Mouse (Mus musculus) myocyte (in vitro differentiated cells): ENCODE data around the gene Zfp334. TPM values are rescaled to one million over a fixed set of nuclear protein-coding genes. Genes with fewer than 3 reads are reported as not detected.

ENCODE experiments used
- H3K27me3 ChIP-seq: one replicate; pipeline ENCODE4 v1.6.1; 2011; ENCODE audit not compliant: control insufficient read depth, insufficient read depth, insufficient read length
- H3K36me3 ChIP-seq: one replicate; pipeline ENCODE4 v1.6.1; 2011; ENCODE audit not compliant: control insufficient read depth, insufficient read depth
- H3K4me2 ChIP-seq: one replicate; pipeline ENCODE4 v1.6.1; 2011; ENCODE audit warnings: low read depth, control low read depth
- H3K4me3 ChIP-seq: one replicate; pipeline ENCODE4 v1.5.1; 2011; ENCODE audit warnings: mild to moderate bottlenecking, control low read depth, moderate library complexity
- H3K79me2 ChIP-seq: one replicate; pipeline ENCODE4 v1.6.1; 2011; ENCODE audit not compliant: control insufficient read depth, insufficient read depth
- H3ac ChIP-seq: one replicate; pipeline ENCODE4 v1.6.1; 2011; ENCODE audit not compliant: control insufficient read depth, insufficient read length
- CEBPB ChIP-seq: IDR thresholded peaks from 2 replicates; pipeline ENCODE4 v1.6.1; 2011; ENCODE audit warnings: mild to moderate bottlenecking, moderate library complexity; ENCODE audit not compliant: poor library complexity, insufficient read depth, severe bottlenecking
- E2F4 ChIP-seq: IDR thresholded peaks from one replicate; pipeline ENCODE4 v1.6.1; 2011; ENCODE audit warnings: mild to moderate bottlenecking, control low read depth, moderate library complexity; ENCODE audit not compliant: insufficient read depth
- MAX ChIP-seq: IDR thresholded peaks from one replicate; pipeline ENCODE4 v1.6.1; 2011; ENCODE audit warnings: low read depth, mild to moderate bottlenecking, control low read depth
- MYOD1 ChIP-seq, 3 experiments: IDR thresholded peaks; one replicate each; pipeline ENCODE4 v1.6.1; 2011; ENCODE audit warnings: control low read depth in 2 of 3, low read depth in 2 of 3, mild to moderate bottlenecking in 2 of 3, moderate library complexity in 1 of 3; ENCODE audit not compliant: insufficient read length in 2 of 3, control insufficient read depth in 1 of 3
- MYOG ChIP-seq, 3 experiments: IDR thresholded peaks; one replicate each; pipeline ENCODE4 v1.6.1; 2011; ENCODE audit warnings: control low read depth in 2 of 3, low read depth in 2 of 3, mild to moderate bottlenecking in 2 of 3; ENCODE audit not compliant: insufficient read length in 2 of 3, control insufficient read depth in 1 of 3, insufficient read depth in 1 of 3
- POLR2A ChIP-seq: IDR thresholded peaks from one replicate; pipeline ENCODE4 v1.6.1; 2011; ENCODE audit warnings: low read depth, mild to moderate bottlenecking, control low read depth, moderate library complexity; ENCODE audit not compliant: insufficient read length
- POLR2AphosphoS2 ChIP-seq: IDR thresholded peaks from one replicate; pipeline ENCODE4 v1.6.1; 2011; ENCODE audit warnings: low read depth, control low read depth; ENCODE audit not compliant: insufficient read length
- REST ChIP-seq: IDR thresholded peaks from one replicate; pipeline ENCODE4 v1.6.1; 2011; ENCODE audit warnings: mild to moderate bottlenecking, control low read depth, moderate library complexity; ENCODE audit not compliant: insufficient read depth, insufficient read length
- SRF ChIP-seq: IDR thresholded peaks from one replicate; pipeline ENCODE4 v1.6.1; 2011; ENCODE audit warnings: low read depth; ENCODE audit not compliant: control insufficient read depth, insufficient read length
- TCF12 ChIP-seq: IDR thresholded peaks from one replicate; pipeline ENCODE4 v1.6.1; 2011; ENCODE audit warnings: mild to moderate bottlenecking, control low read depth; ENCODE audit not compliant: poor library complexity, insufficient read depth, severe bottlenecking
- TCF3 ChIP-seq: IDR thresholded peaks from one replicate; pipeline ENCODE4 v1.6.1; 2011; ENCODE audit warnings: low read depth, control low read depth; ENCODE audit not compliant: insufficient read length
- USF1 ChIP-seq: IDR thresholded peaks from one replicate; pipeline ENCODE4 v1.6.1; 2011; ENCODE audit warnings: low read depth, mild to moderate bottlenecking, control low read depth, moderate library complexity
- polyA plus RNA-seq: library from polyadenylated mRNA; unstranded; fragments of >200 nt; fragmentation: generic; extraction: Trizol; gene quantifications from one replicate; pipeline ENCODE4 v1.2.1, GENCODE M21; 2012; ENCODE audit warnings: missing spikeins

Zfp334 gene
- polyA plus RNA-seq, 1 experiment = 1.5 TPM

DNA sequence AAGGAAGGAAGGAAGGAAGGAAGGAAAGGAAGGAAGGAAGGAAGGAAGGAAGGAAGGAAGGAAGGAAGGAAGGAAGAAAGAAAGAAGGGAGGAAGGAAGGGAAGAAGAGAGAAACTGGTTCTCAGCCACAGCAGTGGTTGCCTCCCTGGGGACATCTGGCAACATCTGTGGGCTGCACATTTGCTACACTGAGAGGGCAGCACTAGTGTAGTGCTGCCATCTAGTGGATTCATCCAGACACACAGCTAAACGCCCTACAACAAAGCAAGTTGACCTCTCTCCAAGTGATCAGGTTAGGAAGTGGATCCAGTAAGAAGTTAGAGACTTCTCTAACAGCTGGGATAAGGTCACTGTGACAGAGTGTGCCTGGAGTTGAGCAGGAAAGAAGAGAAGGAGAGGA is 27.2 kb downstream of the Zfp334 start:
- no peak for TF ChIP-seq SRF
- no peak for TF ChIP-seq MAX
- no peak for TF ChIP-seq TCF12
- TF ChIP-seq REST = no peak
- no peak for TF ChIP-seq MYOG (IDR thresholded peaks at IDR 0.05; ENCODE audit: control insufficient read depth in 1 of 3, insufficient read depth in 1 of 3, insufficient read length in 2 of 3, low read depth in 2 of 3)
- no peak for TF ChIP-seq MYOD1 (IDR thresholded peaks at IDR 0.05; ENCODE audit: control insufficient read depth in 1 of 3, insufficient read length in 2 of 3, low read depth in 2 of 3)
- TF ChIP-seq POLR2A = no peak
- TF ChIP-seq E2F4 = no peak
- TF ChIP-seq TCF3 = no peak
- no peak for TF ChIP-seq CEBPB
- Histone ChIP-seq H3K27me3 (peaks cover 14% of the 10 kb centered on the region), H3K4me2 (no peak overlapping the region), H3K36me3 (no peaks in the 10 kb centered on the region), H3K4me3 (no peak overlapping the region), H3K79me2 (no peaks in the 10 kb centered on the region), H3ac (no peak overlapping the region)

DNA sequence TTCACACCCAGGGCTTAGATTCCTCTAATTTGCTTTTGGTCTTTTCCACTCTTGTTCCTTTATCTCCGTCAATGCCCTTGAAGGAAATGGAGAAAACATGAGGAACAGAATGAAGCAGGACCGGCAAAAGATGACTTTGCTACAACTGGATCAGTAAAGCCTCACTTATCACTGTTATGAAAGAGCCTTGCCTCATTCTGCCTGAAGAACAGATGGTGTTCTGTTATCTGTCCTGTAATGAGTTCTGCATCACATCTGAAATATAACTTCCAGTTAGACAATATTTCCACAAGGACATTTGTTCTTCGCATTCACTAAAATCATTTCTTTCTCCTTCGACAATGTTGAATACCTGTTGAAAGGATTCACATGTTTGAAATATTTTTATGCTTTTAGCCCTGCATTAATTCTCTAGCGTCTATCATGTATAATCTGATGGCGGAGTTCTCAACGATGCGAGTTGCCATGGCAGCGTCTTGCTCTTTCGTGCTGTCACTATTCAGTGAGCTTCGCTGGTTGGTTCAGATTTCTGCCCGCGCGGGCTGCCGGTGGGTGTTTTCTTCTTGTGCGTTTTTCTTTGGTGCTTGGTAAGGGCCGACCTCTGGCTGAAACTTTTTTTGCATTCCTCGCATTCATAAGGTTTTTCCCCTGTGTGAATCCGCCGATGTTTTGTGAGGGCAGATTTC is 36.1 kb downstream of the Zfp334 start:
- Histone ChIP-seq H3K27me3 (peaks cover 21% of the 10 kb centered on the region), H3K4me3 (no peak overlapping the region), H3K4me2 (no peak overlapping the region), H3ac (no peak overlapping the region), H3K79me2 (no peaks in the 10 kb centered on the region), H3K36me3 (no peaks in the 10 kb centered on the region)
- TF ChIP-seq TCF3 (no peak), MYOD1 (IDR thresholded peaks at IDR 0.05; ENCODE audit: control insufficient read depth in 1 of 3, insufficient read length in 2 of 3, low read depth in 2 of 3) (no peak), USF1 (no peak), TCF12 (no peak), E2F4 (no peak), POLR2A (no peak), CEBPB (no peak), SRF (no peak), MAX (no peak), POLR2AphosphoS2 (no peak)

- H3K36me3 ChIP-seq = no peaks in the 10 kb centered on the region
- no peaks in the 10 kb centered on the region for H3K79me2 ChIP-seq
- H3K4me2 ChIP-seq = no peak overlapping the region
- peaks cover 24% of the 10 kb centered on the region for H3K27me3 ChIP-seq
- H3ac ChIP-seq = no peak overlapping the region
- TF ChIP-seq MAX (no peak), REST (no peak), USF1 (no peak), TCF3 (no peak), CEBPB (no peak), MYOD1 (IDR thresholded peaks at IDR 0.05; ENCODE audit: control insufficient read depth in 1 of 3, insufficient read length in 2 of 3, low read depth in 2 of 3) (no peak), POLR2A (no peak), TCF12 (no peak), POLR2AphosphoS2 (no peak), E2F4 (no peak), MYOG (IDR thresholded peaks at IDR 0.05; ENCODE audit: control insufficient read depth in 1 of 3, insufficient read depth in 1 of 3, insufficient read length in 2 of 3, low read depth in 2 of 3) (no peak), SRF (no peak)
- no peak overlapping the region for H3K4me3 ChIP-seq
Observed at GRCm38 (mm10) chr2:165349466-165349865, 38.6 kb downstream of the Zfp334 start.

DNA sequence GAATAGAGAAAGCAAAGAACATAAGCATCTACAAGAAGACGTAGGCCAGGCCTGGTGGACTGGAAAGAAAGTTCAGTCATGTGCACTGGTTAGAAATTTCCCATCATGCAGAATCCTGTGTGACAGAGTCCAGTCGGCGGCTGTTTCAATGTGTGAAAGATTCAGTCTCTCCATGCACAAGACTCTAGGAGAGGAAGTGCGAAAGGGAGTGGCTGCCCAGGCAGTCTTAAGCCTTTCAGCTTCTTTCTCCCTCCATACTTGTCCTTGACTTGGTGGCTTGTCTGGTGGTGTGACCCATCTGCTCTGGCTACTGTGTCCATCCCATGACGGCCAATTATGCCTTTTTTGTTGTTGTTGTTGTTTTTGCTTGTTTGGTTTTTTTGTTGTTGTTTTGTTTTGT is 41.9 kb downstream of the Zfp334 start:
- H3ac ChIP-seq = no peak overlapping the region
- no peak overlapping the region for H3K4me2 ChIP-seq
- H3K36me3 ChIP-seq = no peaks in the 10 kb centered on the region
- H3K27me3 ChIP-seq = peaks cover 28% of the 10 kb centered on the region
- H3K79me2 ChIP-seq = no peaks in the 10 kb centered on the region
- H3K4me3 ChIP-seq = no peak overlapping the region
- no peak for TF ChIP-seq POLR2AphosphoS2
- no peak for TF ChIP-seq MYOG (IDR thresholded peaks at IDR 0.05; ENCODE audit: control insufficient read depth in 1 of 3, insufficient read depth in 1 of 3, insufficient read length in 2 of 3, low read depth in 2 of 3)
- TF ChIP-seq CEBPB = no peak
- no peak for TF ChIP-seq REST
- TF ChIP-seq MYOD1 (IDR thresholded peaks at IDR 0.05; ENCODE audit: control insufficient read depth in 1 of 3, insufficient read length in 2 of 3, low read depth in 2 of 3) = no peak
- TF ChIP-seq USF1 = no peak
- no peak for TF ChIP-seq TCF12
- TF ChIP-seq SRF = no peak
- TF ChIP-seq E2F4 = no peak
- TF ChIP-seq POLR2A = no peak
- TF ChIP-seq MAX = no peak
- no peak for TF ChIP-seq TCF3
